Mouse (Mus musculus) hindbrain, embryonic 16.5 days (tissue): Measurements from ENCODE around the gene Cep85l. TPM values are rescaled to one million over a fixed set of nuclear protein-coding genes. Genes with fewer than 3 reads are reported as not detected.

Experiments
- ATAC-seq: fragments of 200-750 bp; cut with Nextera tagmentation; 2 replicates; pipeline ENCODE4 v1.8.0; 2017; ENCODE audit warnings: moderate TSS enrichment, moderate library complexity
- H3K27ac ChIP-seq: fragments of 300-500 bp; sonication (generic); 2 replicates; pipeline ENCODE4 v1.5.1; 2014; ENCODE audit warnings: low read depth, mild to moderate bottlenecking, control low read depth, low read length, moderate library complexity
- H3K27me3 ChIP-seq: fragments of 300-500 bp; sonication (generic); replicated peaks from 2 replicates; pipeline ENCODE4 v1.6.1; 2014; ENCODE audit warnings: low read length; ENCODE audit not compliant: control insufficient read depth, insufficient read depth
- H3K36me3 ChIP-seq: fragments of 300-500 bp; sonication (generic); 2 replicates; pipeline ENCODE4 v1.6.1; 2014; ENCODE audit warnings: mild to moderate bottlenecking, low read length, moderate library complexity, mixed read lengths; ENCODE audit not compliant: control insufficient read depth, insufficient read depth
- H3K4me1 ChIP-seq: fragments of 300-500 bp; sonication (generic); 2 replicates; pipeline ENCODE4 v1.6.1; 2014; ENCODE audit warnings: low read depth, low read length; ENCODE audit not compliant: control insufficient read depth, insufficient read depth
- H3K4me2 ChIP-seq: fragments of 300-500 bp; sonication (generic); 2 replicates; pipeline ENCODE4 v1.6.1; 2014; ENCODE audit warnings: mild to moderate bottlenecking, low read length, control low read depth, moderate library complexity
- H3K4me3 ChIP-seq: fragments of 300-500 bp; sonication (generic); 2 replicates; pipeline ENCODE4 v1.5.1; 2014; ENCODE audit warnings: mild to moderate bottlenecking, low read length, control low read depth, moderate library complexity
- H3K9ac ChIP-seq: fragments of 300-500 bp; sonication (generic); 2 replicates; pipeline ENCODE4 v1.6.1; 2014; ENCODE audit warnings: low read depth, mild to moderate bottlenecking, control low read depth, low read length, moderate library complexity
- H3K9me3 ChIP-seq: fragments of 300-500 bp; sonication (generic); 2 replicates; pipeline ENCODE4 v1.6.1; 2014; ENCODE audit warnings: mild to moderate bottlenecking, low read length, moderate library complexity; ENCODE audit not compliant: control insufficient read depth
- WGBS: fragments of 180-500 bp; shearing (Covaris S2); extraction: QIAGEN DNeasy Blood & Tissue Kit; methylation state at CpG from one replicate; pipeline ENCODE4 v1.1.7; 2014; 5-methylcytosine and 5-hydroxymethylcytosine counted together
- polyA plus RNA-seq: library from polyadenylated mRNA; unstranded; fragments of >200 nt; fragmentation: Nextera tagmentation; extraction: Ambion mirVana; gene quantifications from 2 replicates; pipeline ENCODE4 v1.2.1, GENCODE M21; 2015

The Cep85l gene
- polyA plus RNA-seq, 1 experiment from 2014 or later, result 4.4 TPM

- WGBS, result 60% methylated on average over 10 of the region's 10 CpGs
- Histone ChIP-seq H3K4me1 (peaks cover 2% of the 10 kb centered on the region; the same call in 1 of the 2 replicates), H3K9me3 (no peaks in the 10 kb centered on the region), H3K36me3 (no peaks in the 10 kb centered on the region), H3K4me3 (no peak overlapping the region), H3K9ac (no peak overlapping the region), H3K27me3 (no peaks in the 10 kb centered on the region), H3K27ac (no peak overlapping the region), H3K4me2 (no peak overlapping the region)
- ATAC-seq, result peak; percentile 80
These were observed 31.7 kb downstream of the Cep85l start for GRCm38 (mm10) chr10:53347787-53348755.

- Histone ChIP-seq H3K9me3 (no peaks in the 10 kb centered on the region), H3K9ac (no peak overlapping the region), H3K4me1 (peaks cover 2% of the 10 kb centered on the region; the same call in 1 of the 2 replicates), H3K4me2 (no peak overlapping the region), H3K4me3 (no peak overlapping the region), H3K27ac (no peak overlapping the region), H3K27me3 (no peaks in the 10 kb centered on the region), H3K36me3 (no peaks in the 10 kb centered on the region)
- ATAC-seq, result no peak
- 89% methylated on average over 5 of the region's 5 CpGs for WGBS
These were observed 32.8 kb downstream of the Cep85l start for GRCm38 (mm10) chr10:53346916-53347315.

- WGBS, result 46% methylated on average over 3 of the region's 3 CpGs
- no peak for ATAC-seq
These were observed 33.2 kb downstream of the Cep85l start for GRCm38 (mm10) chr10:53346506-53346905.

GRCm38 (mm10) chr10:53345508-53345907 is 34.2 kb downstream of the Cep85l start:
- Histone ChIP-seq H3K27ac (no peak overlapping the region), H3K36me3 (no peaks in the 10 kb centered on the region), H3K4me2 (no peak overlapping the region), H3K4me1 (peaks cover 2% of the 10 kb centered on the region; the same call in 1 of the 2 replicates), H3K27me3 (no peaks in the 10 kb centered on the region), H3K9me3 (no peaks in the 10 kb centered on the region), H3K4me3 (no peak overlapping the region), H3K9ac (no peak overlapping the region)
- no peak for ATAC-seq
- WGBS, result 92% methylated on average over 4 of the region's 4 CpGs

More at GRCm38 (mm10) chr10:53346506-53346905, 33.2 kb downstream of the Cep85l start:
- no peak overlapping the region for H3K9ac ChIP-seq
- H3K4me3 ChIP-seq, result no peak overlapping the region
- H3K9me3 ChIP-seq, result no peaks in the 10 kb centered on the region
- H3K4me2 ChIP-seq, result no peak overlapping the region
- H3K4me1 ChIP-seq, result peaks cover 2% of the 10 kb centered on the region; the same call in 1 of the 2 replicates
- no peaks in the 10 kb centered on the region for H3K27me3 ChIP-seq
- H3K36me3 ChIP-seq, result no peaks in the 10 kb centered on the region
- no peak overlapping the region for H3K27ac ChIP-seq

GRCm38 (mm10) chr10:53343865-53344264 is 35.9 kb downstream of the Cep85l start:
- H3K36me3 ChIP-seq, result no peaks in the 10 kb centered on the region
- no peaks in the 10 kb centered on the region for H3K27me3 ChIP-seq
- 54% methylated on average over 10 of the region's 10 CpGs for WGBS
- no peak overlapping the region for H3K27ac ChIP-seq
- no peak overlapping the region for H3K9ac ChIP-seq
- H3K4me3 ChIP-seq, result no peak overlapping the region
- no peak overlapping the region for H3K4me2 ChIP-seq
- peaks cover 2% of the 10 kb centered on the region; the same call in 1 of the 2 replicates for H3K4me1 ChIP-seq
- no peak for ATAC-seq
- no peaks in the 10 kb centered on the region for H3K9me3 ChIP-seq

GRCm38 (mm10) chr10:53343384-53343783 is 36.4 kb downstream of the Cep85l start:
- no peak for ATAC-seq
- Histone ChIP-seq H3K27ac (no peak overlapping the region), H3K27me3 (no peaks in the 10 kb centered on the region), H3K4me1 (peaks cover 2% of the 10 kb centered on the region; the same call in 1 of the 2 replicates), H3K36me3 (no peaks in the 10 kb centered on the region), H3K4me3 (no peak overlapping the region), H3K9me3 (no peaks in the 10 kb centered on the region), H3K4me2 (no peak overlapping the region), H3K9ac (no peak overlapping the region)
- 72% methylated on average over 6 of the region's 6 CpGs for WGBS

GRCm38 (mm10) chr10:53342166-53342728 is 37.5 kb downstream of the Cep85l start:
- no peak for ATAC-seq
- H3K9me3 ChIP-seq, result no peaks in the 10 kb centered on the region

GRCm38 (mm10) chr10:53341288-53341965 is 38.3 kb downstream of the Cep85l start:
- Histone ChIP-seq H3K4me1 (peaks cover 2% of the 10 kb centered on the region; the same call in 1 of the 2 replicates), H3K27me3 (no peaks in the 10 kb centered on the region), H3K9ac (no peak overlapping the region), H3K4me3 (no peak overlapping the region), H3K36me3 (no peaks in the 10 kb centered on the region), H3K4me2 (no peak overlapping the region), H3K9me3 (no peaks in the 10 kb centered on the region), H3K27ac (no peak overlapping the region)
- ATAC-seq, result peak; percentile 89
- WGBS, result 77% methylated on average over 7 of the region's 7 CpGs

More at GRCm38 (mm10) chr10:53342166-53342728, 37.5 kb downstream of the Cep85l start:
- H3K4me3 ChIP-seq, result no peak overlapping the region
- H3K27me3 ChIP-seq, result no peaks in the 10 kb centered on the region
- 91% methylated on average over 9 of the region's 9 CpGs for WGBS
- peaks cover 2% of the 10 kb centered on the region; the same call in 1 of the 2 replicates for H3K4me1 ChIP-seq
- no peak overlapping the region for H3K9ac ChIP-seq
- H3K36me3 ChIP-seq, result no peaks in the 10 kb centered on the region
- no peak overlapping the region for H3K4me2 ChIP-seq
- no peak overlapping the region for H3K27ac ChIP-seq
